Mouse (Mus musculus) myocyte (in vitro differentiated cells): Measurements from ENCODE around the gene Ubfd1.

Source experiments
- E2F4 ChIP-seq: IDR thresholded peaks from one replicate; pipeline ENCODE4 v1.6.1; 2011; ENCODE audit warnings: mild to moderate bottlenecking, control low read depth, moderate library complexity; ENCODE audit not compliant: insufficient read depth
- MYOD1 ChIP-seq, 3 experiments: IDR thresholded peaks; one replicate each; pipeline ENCODE4 v1.6.1; 2011; ENCODE audit warnings: control low read depth in 2 of 3, low read depth in 2 of 3, mild to moderate bottlenecking in 2 of 3, moderate library complexity in 1 of 3; ENCODE audit not compliant: insufficient read length in 2 of 3, control insufficient read depth in 1 of 3
- MYOG ChIP-seq, 3 experiments: IDR thresholded peaks; one replicate each; pipeline ENCODE4 v1.6.1; 2011; ENCODE audit warnings: control low read depth in 2 of 3, low read depth in 2 of 3, mild to moderate bottlenecking in 2 of 3; ENCODE audit not compliant: insufficient read length in 2 of 3, control insufficient read depth in 1 of 3, insufficient read depth in 1 of 3
- POLR2A ChIP-seq: IDR thresholded peaks from one replicate; pipeline ENCODE4 v1.6.1; 2011; ENCODE audit warnings: low read depth, mild to moderate bottlenecking, control low read depth, moderate library complexity; ENCODE audit not compliant: insufficient read length
- REST ChIP-seq: IDR thresholded peaks from one replicate; pipeline ENCODE4 v1.6.1; 2011; ENCODE audit warnings: mild to moderate bottlenecking, control low read depth, moderate library complexity; ENCODE audit not compliant: insufficient read depth, insufficient read length
- TCF3 ChIP-seq: IDR thresholded peaks from one replicate; pipeline ENCODE4 v1.6.1; 2011; ENCODE audit warnings: low read depth, control low read depth; ENCODE audit not compliant: insufficient read length
- USF1 ChIP-seq: IDR thresholded peaks from one replicate; pipeline ENCODE4 v1.6.1; 2011; ENCODE audit warnings: low read depth, mild to moderate bottlenecking, control low read depth, moderate library complexity

GRCm38 (mm10) chr7:122079798-122080554, 13.0 kb downstream of the Ubfd1 start:
- no peak for TF ChIP-seq MYOD1 (IDR thresholded peaks at IDR 0.05; ENCODE audit: control insufficient read depth in 1 of 3, insufficient read length in 2 of 3, low read depth in 2 of 3)
- no peak for TF ChIP-seq POLR2A
- no peak for TF ChIP-seq E2F4
- TF ChIP-seq MYOG (IDR thresholded peaks at IDR 0.05; ENCODE audit: control insufficient read depth in 1 of 3, insufficient read depth in 1 of 3, insufficient read length in 2 of 3, low read depth in 2 of 3): no peak
- no peak for TF ChIP-seq USF1
- TF ChIP-seq TCF3: no peak
- TF ChIP-seq REST: no peak
